Mouse (Mus musculus): Measurements from ENCODE around the gene Olfr1349. TPM values are rescaled to one million over a fixed set of nuclear protein-coding genes. Genes with fewer than 3 reads are reported as not detected.

The Olfr1349 gene
- polyA plus RNA-seq, 1 experiment from 2014 or later, result not detected

Other genes with a start within 250 kb of the Olfr1349 start
- 8.3 and 9.7 TPM in 2 replicates for gene Zfp667, start 236.4 kb downstream of the Olfr1349 start, polyA plus RNA-seq (2015; fragmentation: Nextera tagmentation; extraction: Ambion mirVana)
- 7.8 and 9.2 TPM in 2 replicates for gene Zfp583, start 191.7 kb downstream of the Olfr1349 start, polyA plus RNA-seq (2015; fragmentation: Nextera tagmentation; extraction: Ambion mirVana)
- gene Gm3854, start 179.2 kb downstream of the Olfr1349 start, polyA plus RNA-seq (2015; fragmentation: Nextera tagmentation; extraction: Ambion mirVana), result 3.1 and 4.0 TPM in 2 replicates
- 2.7 and 4.5 TPM in 2 replicates for gene Zfp78, start 159.7 kb downstream of the Olfr1349 start, polyA plus RNA-seq (2015; fragmentation: Nextera tagmentation; extraction: Ambion mirVana)
- 12.8 and 13.7 TPM in 2 replicates for gene Zfp28, start 139.7 kb downstream of the Olfr1349 start, polyA plus RNA-seq (2015; fragmentation: Nextera tagmentation; extraction: Ambion mirVana)
- not detected in 2 replicates for gene Smim17, start 124.2 kb downstream of the Olfr1349 start, polyA plus RNA-seq (2015; fragmentation: Nextera tagmentation; extraction: Ambion mirVana)
- gene Gm20715, start 112.7 kb downstream of the Olfr1349 start, polyA plus RNA-seq (2015; fragmentation: Nextera tagmentation; extraction: Ambion mirVana), result not detected in 2 replicates
- gene Olfr1344, start 84.3 kb downstream of the Olfr1349 start, polyA plus RNA-seq (2015; fragmentation: Nextera tagmentation; extraction: Ambion mirVana), result not detected in 2 replicates
- not detected in 2 replicates for gene Olfr1336, start 66.8 kb downstream of the Olfr1349 start, polyA plus RNA-seq (2015; fragmentation: Nextera tagmentation; extraction: Ambion mirVana)
- gene Olfr1346, start 55.8 kb downstream of the Olfr1349 start, polyA plus RNA-seq (2015; fragmentation: Nextera tagmentation; extraction: Ambion mirVana), result not detected in 2 replicates
- not detected in 2 replicates for gene Olfr5, start 36.0 kb downstream of the Olfr1349 start, polyA plus RNA-seq (2015; fragmentation: Nextera tagmentation; extraction: Ambion mirVana)
- not detected in 2 replicates for gene Olfr1347, start 23.2 kb downstream of the Olfr1349 start, polyA plus RNA-seq (2015; fragmentation: Nextera tagmentation; extraction: Ambion mirVana)
- gene Olfr1348, start 14.2 kb downstream of the Olfr1349 start, polyA plus RNA-seq (2015; fragmentation: Nextera tagmentation; extraction: Ambion mirVana), result not detected in 2 replicates
- not detected in 2 replicates for gene Olfr1350, start 41.9 kb upstream of the Olfr1349 start, polyA plus RNA-seq (2015; fragmentation: Nextera tagmentation; extraction: Ambion mirVana)
- gene Zim1, start 173.5 kb upstream of the Olfr1349 start, polyA plus RNA-seq (2015; fragmentation: Nextera tagmentation; extraction: Ambion mirVana), result 3.2 and 4.5 TPM in 2 replicates
- 159 and 180 TPM in 2 replicates for gene Peg3, start 207.5 kb upstream of the Olfr1349 start, polyA plus RNA-seq (2015; fragmentation: Nextera tagmentation; extraction: Ambion mirVana)
- 9.6 and 11.3 TPM in 2 replicates for gene Usp29, start 207.6 kb upstream of the Olfr1349 start, polyA plus RNA-seq (2015; fragmentation: Nextera tagmentation; extraction: Ambion mirVana)

All from embryonic facial prominence, embryonic 13.5 days (tissue).